Mouse (Mus musculus): Measurements from ENCODE around the gene Sla2.
"Not testable (repeated sequence)": the region's sequence is repeated elsewhere in the genome, so short reads cannot be mapped to it uniquely, and the experiment has no call there.

The Sla2 gene

GRCm38 (mm10) chr2:156840301-156841027 is 46.5 kb downstream of the Sla2 start:
- DNase-seq (ENCODE audit: low read depth, low spot score): no peak

- DNase-seq (ENCODE audit: low read depth, low spot score): peak; percentile 92
Observed at GRCm38 (mm10) chr2:156839319-156840191, 47.4 kb downstream of the Sla2 start, which contains the start of gene Tgif2. Tgif2 (plus strand) TSS chr2:156840007.

- no peak for DNase-seq (ENCODE audit: low read depth, low spot score)
Observed at GRCm38 (mm10) chr2:156838839-156839238, 48.2 kb downstream of the Sla2 start.

- no peak for DNase-seq (ENCODE audit: low read depth, low spot score)
Observed at GRCm38 (mm10) chr2:156834336-156834735, 52.7 kb downstream of the Sla2 start.

- DNase-seq (ENCODE audit: low read depth, low spot score): not testable (repeated sequence)
Observed at GRCm38 (mm10) chr2:156825128-156825527, 61.9 kb downstream of the Sla2 start.
